In the genomic region with DNA sequence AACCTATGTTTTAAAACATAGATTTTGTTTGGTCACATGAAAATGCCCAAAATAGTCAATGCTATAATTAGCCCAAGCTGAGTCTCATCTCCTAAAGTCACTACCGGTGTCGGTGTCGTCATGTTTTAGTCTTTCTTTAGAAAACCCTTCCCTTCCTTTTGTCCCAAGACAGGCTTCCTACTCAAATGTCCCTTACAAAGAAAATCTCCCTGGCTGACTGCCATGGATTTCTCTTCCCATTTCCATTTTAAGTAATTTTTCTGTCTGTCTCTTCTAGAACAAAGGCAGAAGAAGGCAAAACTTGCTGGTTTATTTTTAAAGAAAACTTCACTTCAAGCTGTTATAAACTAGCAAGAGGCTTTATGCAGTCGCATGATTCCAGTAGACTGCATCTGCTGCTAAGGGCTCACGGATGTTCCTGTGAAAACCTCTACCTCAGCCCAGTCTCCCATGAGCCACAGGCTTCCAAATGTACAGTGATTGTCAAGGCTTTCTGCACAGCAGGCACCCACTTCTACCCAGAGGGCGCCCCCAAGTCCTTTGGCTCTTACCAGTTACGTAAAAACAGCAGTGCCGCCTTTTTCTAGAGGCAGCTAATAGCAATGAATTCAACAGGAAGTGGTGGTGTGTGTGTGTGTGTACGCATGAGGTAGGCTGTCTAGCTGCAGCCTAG, we compare ENCODE assay signal across 8 mouse cellular contexts. TPM values are rescaled to one million over a fixed set of nuclear protein-coding genes. Genes with fewer than 3 reads are reported as not detected.
A peak's percentile ranks its signal among the peaks of the same experiment; 100 is the strongest.
DNase-seq lines count a peak whose midpoint lies in the region; ATAC-seq and TF ChIP-seq lines count a peak whose summit lies in the region.

No protein-coding gene starts in this region.

- H3K4me3 ChIP-seq in cortical plate, adult 2 months (ENCODE audit: insufficient read depth, low read length) = no peak overlapping the region
- H3K4me3 ChIP-seq in liver, embryonic 15.5 days (replicated peaks) = no peak overlapping the region

- 0 out of 2 replicates have a peak overlapping the region, but pooled peaks have one; percentile 5 for H3K9ac ChIP-seq in liver, embryonic 15.5 days

- H3K36me3 ChIP-seq in liver, embryonic 15.5 days (replicated peaks) = 0 out of 2 replicates have a peak, but pooled peaks cover 6% of the 10 kb centered on the region

- intact Hi-C loops in left cerebral cortex, postnatal 4 days (cut with DNase I) = no loop called here
- intact Hi-C loops in heart, postnatal 36 days (cut with DNase I) = no loop called here

- WGBS in liver, embryonic 15.5 days (ENCODE audit: insufficient replicate concordance) = 28% methylated on average over 9 of the region's 9 CpGs

- no peak for ATAC-seq in liver, embryonic 15.5 days (ENCODE audit: insufficient read depth)

- no peak for TF ChIP-seq POLR2A in cortical plate, adult 2 months (IDR thresholded peaks at IDR 0.05; ENCODE audit: extremely low read depth, insufficient read depth, low read length)

- H3K4me1 ChIP-seq in cortical plate, adult 2 months (ENCODE audit: control insufficient read depth, insufficient read depth, low read length) = peaks cover 5% of the 10 kb centered on the region
- H3K4me1 ChIP-seq in liver, embryonic 15.5 days (replicated peaks) = peaks cover 73% of the 10 kb centered on the region

- no peaks in the 10 kb centered on the region for H3K9me3 ChIP-seq in liver, embryonic 15.5 days (replicated peaks)

- H3K27me3 ChIP-seq in liver, embryonic 15.5 days = no peaks in the 10 kb centered on the region

- H3K27ac ChIP-seq in cortical plate, adult 2 months (ENCODE audit: insufficient read depth, low read length) = 0 out of 2 replicates have a peak overlapping the region, but pooled peaks have one; percentile 58
- peak overlapping the region; percentile 76 for H3K27ac ChIP-seq in liver, embryonic 15.5 days (replicated peaks)

- peak overlapping the region; percentile 39 for H3K4me2 ChIP-seq in liver, embryonic 15.5 days

- no peak for TF ChIP-seq CTCF in cortical plate, adult 2 months (IDR thresholded peaks at IDR 0.05; ENCODE audit: extremely low read depth, insufficient read depth, low read length)

- peak; percentile 47 to 62 for DNase-seq in left cerebral cortex, adult 18-20 months (ENCODE audit: low spot score in 2 of 2)
- DNase-seq in left cerebral cortex, postnatal 4 days = no peak
- peak; percentile 52 to 53 for DNase-seq in heart, postnatal 36 days
- peak; percentile 19 to 27 for DNase-seq in spleen, postnatal 14 days (ENCODE audit: low spot score in 2 of 2)
- DNase-seq in urinary bladder, postnatal 10 days (ENCODE audit: low spot score) = no peak
- no peak for DNase-seq in Muller cell, postnatal 12 days (ENCODE audit: inconsistent ontology term)

RNA-seq across cellular contexts. Expression of gene Naif1, which starts 2.9 kb away (rescaled TPM):
- total RNA-seq in left cerebral cortex, adult 18-20 months (2021) = 1 to 10 TPM; 3.7 to 4.6 TPM
- 1 to 10 TPM; 3.1 to 4.0 TPM for total RNA-seq in left cerebral cortex, postnatal 4 days (2021)
- 3.2 and 3.4 TPM in 2 replicates for polyA plus RNA-seq in cortical plate, adult 2 months (2012; rRNA removed)
- total RNA-seq in heart, postnatal 36 days (2021) = 1 to 10 TPM; 3.1 to 3.8 TPM
- polyA plus RNA-seq in liver, embryonic 15.5 days (2015; fragmentation: Nextera tagmentation; extraction: Ambion mirVana) = 2.4 TPM in 2 replicates

RNA-seq across cellular contexts. Expression of gene Slc25a25, which starts 3.8 kb away (rescaled TPM):
- total RNA-seq in left cerebral cortex, adult 18-20 months (2021) = 10 to 100 TPM; 67.5 to 72.1 TPM
- total RNA-seq in left cerebral cortex, postnatal 4 days (2021) = 10 to 100 TPM; 47.9 to 50.8 TPM
- 44.7 and 49.1 TPM in 2 replicates for polyA plus RNA-seq in cortical plate, adult 2 months (2012; rRNA removed)
- 10 to 100 TPM in 1 of 2 experiments, 1 to 10 TPM in 1; 4.8 to 12.4 TPM for total RNA-seq in heart, postnatal 36 days (2021)
- 9.6 and 10.4 TPM in 2 replicates for polyA plus RNA-seq in liver, embryonic 15.5 days (2015; fragmentation: Nextera tagmentation; extraction: Ambion mirVana)

RNA-seq across cellular contexts. Expression of gene Ptges2, which starts 51.7 kb away (rescaled TPM):
- 10 to 100 TPM; 49.5 to 51.2 TPM for total RNA-seq in left cerebral cortex, adult 18-20 months (2021)
- total RNA-seq in left cerebral cortex, postnatal 4 days (2021) = 10 to 100 TPM; 44.9 to 48.1 TPM
- 57.9 and 63.4 TPM in 2 replicates for polyA plus RNA-seq in cortical plate, adult 2 months (2012; rRNA removed)
- total RNA-seq in heart, postnatal 36 days (2021) = 10 to 100 TPM; 69.9 to 70.6 TPM
- 12.0 and 12.2 TPM in 2 replicates for polyA plus RNA-seq in liver, embryonic 15.5 days (2015; fragmentation: Nextera tagmentation; extraction: Ambion mirVana)

RNA-seq across cellular contexts. Expression of gene Lcn2, which starts 59.3 kb away (rescaled TPM):
- under 1 TPM; 0.77 to 0.84 TPM for total RNA-seq in left cerebral cortex, adult 18-20 months (2021)
- total RNA-seq in left cerebral cortex, postnatal 4 days (2021) = 1 to 10 TPM; 1.9 TPM
- polyA plus RNA-seq in cortical plate, adult 2 months (2012; rRNA removed) = 0.25 and 0.58 TPM in 2 replicates
- 1 to 10 TPM; 3.1 to 7.0 TPM for total RNA-seq in heart, postnatal 36 days (2021)
- 185 and 214 TPM in 2 replicates for polyA plus RNA-seq in liver, embryonic 15.5 days (2015; fragmentation: Nextera tagmentation; extraction: Ambion mirVana)

Comparison
In these comparisons a context has a peak if more than half of its experiments do, and no peak if none do; other contexts are left out.
1. DNase-seq: peak in left cerebral cortex, adult 18-20 months (2 of 2), heart, postnatal 36 days (2 of 2) and spleen, postnatal 14 days (2 of 2); none in left cerebral cortex, postnatal 4 days (single experiment), urinary bladder, postnatal 10 days (single experiment) and Muller cell, postnatal 12 days (single experiment).